Mouse (Mus musculus) CH12.LX (cell line): ENCODE measurements around the gene Ankrd12.

Experiments used
- CTCF ChIP-seq, 2 experiments: IDR thresholded peaks in 1 of 2; conservative IDR thresholded peaks in 1 of 2; 2 replicates each; pipeline ENCODE4 v1.5.1; 2011 to 2012; ENCODE audit warnings: low read depth in 2 of 2, low read length in 2 of 2, improper control_type of control experiment in 1 of 2, inconsistent platforms in 1 of 2, mild to moderate bottlenecking in 1 of 2, moderate library complexity in 1 of 2
- GABPA ChIP-seq: IDR thresholded peaks from 2 replicates; pipeline ENCODE4 v1.6.1; 2012; ENCODE audit warnings: low read depth, low read length, improper control_type of control experiment, inconsistent platforms; ENCODE audit not compliant: insufficient replicate concordance
- POLR2A ChIP-seq: IDR thresholded peaks from 2 replicates; pipeline ENCODE4 v1.6.1; 2011; ENCODE audit warnings: low read depth, mild to moderate bottlenecking, improper control_type of control experiment, low read length
- POLR2AphosphoS2 ChIP-seq: IDR thresholded peaks from 2 replicates; pipeline ENCODE4 v1.6.1; 2011; ENCODE audit warnings: low read depth, low read length, improper control_type of control experiment
- RCOR1 ChIP-seq: conservative IDR thresholded peaks from 2 replicates; pipeline ENCODE4 v1.6.1; 2012; ENCODE audit warnings: low read depth, mild to moderate bottlenecking, inconsistent platforms, low read length, improper control_type of control experiment
- TBP ChIP-seq: conservative IDR thresholded peaks from 2 replicates; pipeline ENCODE4 v1.6.1; 2011; ENCODE audit warnings: low read depth, low read length, improper control_type of control experiment
- USF1 ChIP-seq: IDR thresholded peaks from 2 replicates; pipeline ENCODE4 v1.6.1; 2014; ENCODE audit warnings: low read depth, mild to moderate bottlenecking, inconsistent platforms, low read length, improper control_type of control experiment

DNA sequence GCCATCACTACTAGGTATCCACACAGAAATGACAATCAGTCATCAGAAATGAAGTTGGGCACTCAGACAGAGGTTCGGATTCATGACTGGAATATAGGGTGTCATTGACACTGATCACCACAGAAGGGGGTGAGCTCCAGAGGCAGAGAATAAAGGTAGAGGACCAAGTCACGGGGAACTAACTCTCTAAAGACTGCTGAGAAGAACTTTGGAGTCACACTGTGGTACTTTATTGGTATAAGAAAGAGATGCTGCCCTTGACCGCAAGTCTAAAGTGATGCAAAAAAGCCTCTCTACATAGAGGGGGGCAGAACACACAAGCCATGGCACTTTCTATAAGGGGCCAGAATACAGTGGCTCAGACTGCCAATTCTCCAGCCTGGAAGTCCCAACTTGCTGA is 120.7 kb downstream of the Ankrd12 start:
- no peak for TF ChIP-seq POLR2A
- TF ChIP-seq RCOR1 = no peak
- TF ChIP-seq USF1 = no peak
- no peak for TF ChIP-seq TBP
- no peak for TF ChIP-seq POLR2AphosphoS2
- TF ChIP-seq CTCF (conservative IDR thresholded peaks at IDR 0.05 in 1 of 2, IDR thresholded peaks at IDR 0.05 in 1 of 2; ENCODE audit: low read depth in 2 of 2, low read length in 2 of 2) = no peak
- no peak for TF ChIP-seq GABPA
